Mouse (Mus musculus) layer of hippocampus, adult 18-20 months (tissue): ENCODE results near the gene Col6a4. TPM values are rescaled to one million over a fixed set of nuclear protein-coding genes. Genes with fewer than 3 reads are reported as not detected.

Experiments
- DNase-seq, 2 experiments: peaks; one replicate each; pipeline ENCODE4 v3.0.0; 2022; ENCODE audit warnings: low spot score in 2 of 2
- long read RNA-seq: library from polyadenylated mRNA; stranded (forward); transcript quantifications from one replicate; pipeline ENCODE4 v2.0.0, GENCODE M21; 2021
- total RNA-seq, 2 experiments: library from RNA; stranded (reverse); gene quantifications; 2 replicates each; pipeline ENCODE4 v1.2.3; 2021

Col6a4 gene
- total RNA-seq, result 1 to 10 TPM; 2.2 to 2.6 TPM
- long read RNA-seq, result 0 reads

DNA sequence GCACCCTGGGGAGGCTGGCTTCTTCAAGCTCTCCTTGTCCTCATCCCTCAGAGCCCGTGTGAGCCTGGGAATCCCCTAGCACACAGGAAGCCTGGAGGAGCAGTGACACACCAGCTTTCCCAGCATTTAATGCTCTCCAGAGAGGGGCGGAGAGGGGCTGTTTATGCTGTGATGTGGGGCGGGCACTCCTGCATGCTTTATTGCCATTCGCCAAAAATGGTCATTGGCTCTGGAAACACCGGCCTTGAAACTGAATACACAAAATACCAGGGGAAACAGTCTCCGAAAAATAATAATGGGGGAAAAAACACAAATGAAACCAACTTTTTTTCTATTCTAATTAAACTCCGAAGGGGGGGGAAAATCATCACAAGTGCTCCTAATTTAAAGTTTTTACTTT is at the start of gene Col6a4:
Gene Col6a4 (minus strand): TSS at position 101 of the 400 bp plus-strand sequence.
- no peak for DNase-seq

GRCm38 (mm10) chr9:106145582-106145981 is 49.0 kb upstream of the Col6a4 start:
- DNase-seq, result peak in 1 of 2 experiments; percentile 25

DNA sequence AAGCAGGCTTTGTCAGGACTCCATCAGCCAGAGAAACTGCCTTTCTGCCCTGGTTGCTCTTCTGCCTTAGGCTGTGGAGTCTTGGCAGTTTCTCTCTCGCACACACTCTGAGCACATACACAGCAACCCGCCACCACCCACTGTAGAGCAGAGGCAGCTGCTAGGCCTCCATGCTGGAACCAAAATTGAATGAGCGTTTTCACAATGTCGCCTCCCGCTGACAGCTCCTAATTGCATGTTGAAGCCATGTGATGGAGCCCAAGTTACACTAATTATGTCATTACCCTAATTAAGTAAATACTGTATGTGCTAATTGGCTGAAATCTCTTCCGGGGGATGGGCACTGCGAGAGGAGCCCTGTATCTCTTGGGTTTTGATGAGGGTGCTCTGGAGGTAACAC is 47.6 kb upstream of the Col6a4 start:
- DNase-seq, result peak in 1 of 2 experiments; percentile 61

DNA sequence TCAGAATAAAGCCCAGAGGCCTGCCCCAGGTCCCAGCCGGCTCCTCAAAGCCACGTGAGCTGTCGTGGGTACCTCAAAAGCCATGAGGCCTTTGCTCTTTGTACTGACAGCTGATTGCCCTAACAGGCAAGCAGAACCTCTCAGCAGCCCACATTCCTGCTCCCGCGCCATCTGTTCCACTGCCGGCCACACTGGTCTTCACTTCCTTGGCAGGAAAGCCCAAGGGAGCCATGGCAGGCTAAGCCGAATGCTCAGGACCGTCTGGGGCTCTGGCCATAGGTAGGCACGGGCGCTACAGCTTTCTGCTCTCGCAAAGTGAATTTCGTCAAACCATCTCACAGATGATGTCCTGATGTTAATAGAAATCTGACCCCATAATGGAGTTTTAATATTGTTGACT is 45.4 kb upstream of the Col6a4 start:
- DNase-seq, result no peak

GRCm38 (mm10) chr9:106139763-106140162 is 43.2 kb upstream of the Col6a4 start:
- DNase-seq, result no peak

- no peak for DNase-seq
Observed at GRCm38 (mm10) chr9:106137671-106138216, 41.2 kb upstream of the Col6a4 start.

- no peak for DNase-seq
Observed at GRCm38 (mm10) chr9:106130250-106130649, 33.7 kb upstream of the Col6a4 start.

DNA sequence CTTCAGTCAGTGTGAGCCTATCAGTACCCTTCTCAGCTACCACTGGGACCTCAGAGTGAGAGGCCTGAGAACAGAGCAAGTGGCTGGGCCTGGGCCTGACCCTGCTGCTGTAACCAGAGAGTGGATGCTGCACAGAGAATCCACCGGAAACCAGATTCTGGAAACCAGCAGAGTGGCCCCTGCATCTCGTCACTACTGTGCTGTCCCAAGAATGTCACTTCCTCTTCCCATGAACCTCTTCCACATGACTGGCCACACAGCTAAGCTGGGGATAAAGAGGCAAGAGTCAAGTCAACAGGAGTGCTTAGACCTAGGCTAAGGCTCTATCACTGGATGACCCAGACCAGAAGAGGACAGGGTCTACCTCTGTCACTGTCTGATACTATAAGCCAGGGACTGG is 32.5 kb upstream of the Col6a4 start:
- no peak for DNase-seq

- no peak for DNase-seq
Observed at GRCm38 (mm10) chr9:106126786-106127251, 30.2 kb upstream of the Col6a4 start.

- DNase-seq, result peak in 1 of 2 experiments; percentile 53
Observed at GRCm38 (mm10) chr9:106123599-106123998, 27.0 kb upstream of the Col6a4 start.

- DNase-seq, result peak in 1 of 2 experiments; percentile 9
Observed at GRCm38 (mm10) chr9:106119075-106119474, 22.5 kb upstream of the Col6a4 start.

- no peak for DNase-seq
Observed at GRCm38 (mm10) chr9:106115801-106116424, 19.3 kb upstream of the Col6a4 start.

- peak; percentile 71 to 90 for DNase-seq
Observed at GRCm38 (mm10) chr9:106112770-106113423, 16.3 kb upstream of the Col6a4 start.

- DNase-seq, result no peak
Observed at GRCm38 (mm10) chr9:106106241-106106640, 9.7 kb upstream of the Col6a4 start.

- DNase-seq, result no peak
Observed at GRCm38 (mm10) chr9:106104401-106104800, 7.8 kb upstream of the Col6a4 start.

DNA sequence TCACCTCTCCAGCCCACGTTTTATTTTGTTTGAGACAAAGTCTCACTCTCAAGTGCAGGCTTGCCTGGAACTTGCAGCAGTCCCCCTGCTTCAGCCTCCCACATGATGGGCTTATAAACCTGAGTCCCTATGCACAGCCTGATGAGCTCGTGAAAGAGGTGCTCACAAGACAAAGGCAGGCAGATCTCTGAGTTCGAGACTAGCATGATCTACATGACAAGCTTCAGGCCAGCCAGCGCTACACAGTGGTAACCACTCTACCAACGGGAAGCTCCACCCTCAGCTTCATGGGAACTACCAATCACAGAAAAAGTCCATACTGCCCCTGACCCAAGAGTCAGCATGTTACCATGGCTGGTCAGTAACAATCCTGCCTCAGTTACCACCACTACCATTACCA is 4.6 kb upstream of the Col6a4 start:
- no peak for DNase-seq

GRCm38 (mm10) chr9:106100262-106100661 is 3.7 kb upstream of the Col6a4 start:
- DNase-seq, result no peak

DNA sequence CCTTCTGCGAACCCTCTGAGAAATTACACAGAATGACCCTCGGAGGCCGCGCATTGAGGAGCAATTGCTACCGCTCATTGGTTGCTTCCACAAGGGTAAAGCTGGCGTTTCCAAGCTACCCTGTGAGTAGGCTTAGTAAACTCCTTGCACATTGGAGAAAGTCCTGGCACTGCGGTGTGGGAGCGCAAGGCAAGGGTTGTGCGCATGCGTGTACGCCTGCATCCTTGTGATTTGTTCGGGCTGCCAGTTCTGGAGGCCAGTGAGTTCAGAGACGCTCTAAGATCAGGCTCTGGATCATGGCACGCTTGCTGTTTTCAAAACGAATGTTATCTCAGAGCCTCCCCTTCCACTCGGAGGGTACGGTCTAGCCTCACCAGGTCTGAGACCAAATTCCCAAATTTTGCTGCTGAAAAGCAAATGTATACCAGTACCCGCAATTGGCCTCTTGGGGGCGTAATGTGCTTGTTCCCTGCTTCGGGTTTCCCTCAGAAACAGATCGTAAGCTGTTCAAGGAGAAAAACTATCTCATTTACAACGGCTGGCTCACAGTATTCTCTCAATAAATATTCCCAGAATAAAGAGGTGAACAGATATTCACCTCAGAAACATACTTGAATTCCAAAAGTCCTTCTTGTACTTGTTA is 2.9 kb upstream of the Col6a4 start:
- no peak for DNase-seq

DNA sequence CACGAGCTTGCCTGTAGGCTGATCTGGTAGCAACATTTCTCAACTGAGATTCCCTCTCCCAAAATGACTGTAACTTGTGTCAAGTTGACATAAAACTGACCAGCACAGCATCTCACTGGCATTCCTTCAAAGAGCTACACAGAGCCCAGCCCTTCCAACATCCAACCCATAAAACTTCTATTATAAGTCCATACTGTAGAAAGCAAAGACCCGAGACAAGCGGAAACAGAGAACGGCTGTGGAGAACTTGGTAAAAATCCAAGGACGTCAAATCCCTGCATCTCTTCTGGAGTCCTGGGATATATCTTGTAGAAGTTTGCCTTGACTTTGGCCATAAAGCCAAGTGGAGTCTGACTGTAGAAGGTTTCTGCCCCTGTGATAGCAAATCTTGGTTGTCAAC is 15.1 kb downstream of the Col6a4 start:
- DNase-seq, result no peak

DNA sequence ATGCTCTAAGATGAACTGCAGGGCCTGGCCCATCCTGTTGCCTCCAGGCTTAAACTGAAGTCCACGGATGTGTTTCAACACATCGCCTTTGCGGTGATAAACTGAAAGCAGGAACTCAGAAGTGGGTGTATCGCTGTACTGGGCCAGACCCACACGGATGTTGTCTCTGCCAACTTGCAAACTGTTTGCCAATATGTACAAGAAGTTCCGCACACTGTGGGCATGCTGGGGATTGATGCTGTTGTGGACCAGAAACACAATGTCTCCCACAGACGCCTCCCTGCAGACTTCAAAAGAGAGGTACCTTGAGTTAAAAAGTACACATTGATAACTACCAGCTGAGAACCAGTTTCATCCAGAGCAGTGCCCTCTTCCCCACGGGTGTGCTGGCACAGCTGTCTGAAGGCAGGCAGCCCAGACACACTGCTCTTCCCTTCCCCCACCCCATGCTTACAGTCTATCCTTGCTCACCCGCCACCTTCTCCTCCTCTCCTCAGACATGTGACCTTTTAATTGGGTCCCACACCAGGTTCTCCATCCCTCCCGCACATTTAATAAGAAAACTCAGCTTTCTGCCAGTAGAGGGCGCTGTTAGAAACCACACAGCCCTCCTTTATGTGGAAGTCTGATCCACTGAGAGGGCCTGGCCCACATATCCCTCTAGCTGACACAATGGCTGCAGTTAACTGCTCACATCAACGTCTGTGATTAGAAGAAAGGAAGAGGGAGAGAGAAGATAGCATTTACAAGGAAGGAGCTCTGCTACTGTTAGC is 16.1 kb downstream of the Col6a4 start:
- DNase-seq, result peak; percentile 51 to 73

GRCm38 (mm10) chr9:106077953-106078352 is 18.6 kb downstream of the Col6a4 start:
- DNase-seq, result no peak
